Comparison of ENCODE assay signal across 1 mouse cellular context in genomic region chr8:84980622-84981358, GRCm38 (mm10).
TF ChIP-seq lines count a peak whose summit lies in the region.

No protein-coding gene starts in this region.

TF ChIP-seq in MEL, 35 proteins besides CTCF, POLR2A, EP300 and RAD21:
- peak; percentile 83 for TF ChIP-seq MXI1 (IDR thresholded peaks at IDR 0.05; ENCODE audit: low read depth, low read length)
- TF ChIP-seq POLR2AphosphoS5 (IDR thresholded peaks at IDR 0.05; ENCODE audit: borderline replicate concordance, low read depth, low read length) = no peak
- no peak for TF ChIP-seq TAL1 (IDR thresholded peaks at IDR 0.05; ENCODE audit: low read length)
- no peak for TF ChIP-seq MAZ (IDR thresholded peaks at IDR 0.05; ENCODE audit: low read depth, low read length)
- peak; percentile 64 for TF ChIP-seq SIN3A (IDR thresholded peaks at IDR 0.05; ENCODE audit: low read length)
- TF ChIP-seq ELF1 (IDR thresholded peaks at IDR 0.05; ENCODE audit: low read depth, low read length) = peak; percentile 2; the same call in 1 of the 2 replicates
- no peak for TF ChIP-seq MEF2A (IDR thresholded peaks at IDR 0.05; ENCODE audit: extremely low read depth, insufficient replicate concordance, low read depth, low read length, poor library complexity, severe bottlenecking)
- no peak for TF ChIP-seq GABPA (IDR thresholded peaks at IDR 0.05; ENCODE audit: low read depth, low read length)
- peak; percentile 78 for TF ChIP-seq ETS1 (IDR thresholded peaks at IDR 0.05; ENCODE audit: low read depth, low read length)
- 0 out of 2 replicates have a peak, but pooled peaks have one; percentile 78 for TF ChIP-seq UBTF (IDR thresholded peaks at IDR 0.05; ENCODE audit: borderline replicate concordance, insufficient read depth, low read depth, low read length)
- TF ChIP-seq ZMIZ1 (IDR thresholded peaks at IDR 0.05; ENCODE audit: low read depth, low read length) = no peak; the same call in 1 of the 2 replicates
- TF ChIP-seq USF2 (IDR thresholded peaks at IDR 0.05; ENCODE audit: borderline replicate concordance in 1 of 2, insufficient read depth in 1 of 2, low read depth in 1 of 2, low read length in 2 of 2) = no peak
- TF ChIP-seq TCF12 (IDR thresholded peaks at IDR 0.05; ENCODE audit: low read depth, low read length) = peak; percentile 40; the same call in 1 of the 2 replicates
- no peak for TF ChIP-seq NRF1 (IDR thresholded peaks at IDR 0.05; ENCODE audit: insufficient read depth, low read depth, low read length, poor library complexity, severe bottlenecking)
- peak; percentile 64 for TF ChIP-seq TBP (IDR thresholded peaks at IDR 0.05; ENCODE audit: low read depth, low read length)
- TF ChIP-seq ZNF384 (IDR thresholded peaks at IDR 0.05; ENCODE audit: low read depth, low read length) = no peak
- peak; percentile 45; the same call in 1 of the 2 replicates for TF ChIP-seq HCFC1 (IDR thresholded peaks at IDR 0.05; ENCODE audit: low read depth, low read length)
- no peak for TF ChIP-seq JUND (IDR thresholded peaks at IDR 0.05; ENCODE audit: low read depth, low read length)
- peak; percentile 39; the same call in 1 of the 2 replicates for TF ChIP-seq NELFE (IDR thresholded peaks at IDR 0.05; ENCODE audit: low read depth, low read length)
- peak; percentile 35; the same call in 1 of the 2 replicates for TF ChIP-seq RCOR1 (IDR thresholded peaks at IDR 0.05; ENCODE audit: low read depth, low read length)
- TF ChIP-seq SMC3 (IDR thresholded peaks at IDR 0.05; ENCODE audit: low read depth, low read length) = no peak
- TF ChIP-seq ZKSCAN1 (IDR thresholded peaks at IDR 0.05; ENCODE audit: low read depth, low read length) = no peak
- TF ChIP-seq MYB (IDR thresholded peaks at IDR 0.05; ENCODE audit: low read depth, low read length) = no peak
- TF ChIP-seq MAX (IDR thresholded peaks at IDR 0.05; ENCODE audit: low read length) = peak; percentile 24; the same call in 1 of the 2 replicates
- no peak; the same call in 1 of the 2 replicates for TF ChIP-seq CHD1 (IDR thresholded peaks at IDR 0.05; ENCODE audit: low read depth, low read length)
- no peak for TF ChIP-seq KAT2A (conservative IDR thresholded peaks at IDR 0.05; ENCODE audit: low read depth, low read length)
- no peak for TF ChIP-seq GATA1 (IDR thresholded peaks at IDR 0.05; ENCODE audit: low read depth, low read length)
- TF ChIP-seq ZC3H11A (IDR thresholded peaks at IDR 0.05; ENCODE audit: low read depth, low read length) = no peak; the same call in 1 of the 2 replicates
- no peak for TF ChIP-seq BHLHE40 (IDR thresholded peaks at IDR 0.05; ENCODE audit: borderline replicate concordance, low read depth, low read length)
- TF ChIP-seq POLR2AphosphoS2 (IDR thresholded peaks at IDR 0.05; ENCODE audit: low read length) = no peak
- TF ChIP-seq USF1 (IDR thresholded peaks at IDR 0.05; ENCODE audit: low read depth, low read length) = no peak
- TF ChIP-seq MAFK (IDR thresholded peaks at IDR 0.05; ENCODE audit: borderline replicate concordance, low read depth, low read length) = no peak
- TF ChIP-seq E2F4 (IDR thresholded peaks at IDR 0.05; ENCODE audit: borderline replicate concordance, low read depth, low read length) = no peak
- peak; percentile 62 for TF ChIP-seq CHD2 (IDR thresholded peaks at IDR 0.05; ENCODE audit: low read length)
- TF ChIP-seq MYC (IDR thresholded peaks at IDR 0.05; ENCODE audit: low read depth, low read length) = peak; percentile 81; the same call in 1 of the 2 replicates
